Mouse (Mus musculus) thymus, adult 2 months (tissue): ENCODE data around the gene Trp73.

Experiments used
- CTCF ChIP-seq: fragments of 200-500 bp; IDR thresholded peaks from 2 replicates; pipeline ENCODE4 v1.5.1; 2012; ENCODE audit warnings: mild to moderate bottlenecking, control low read depth, low read length, moderate library complexity, borderline replicate concordance; ENCODE audit not compliant: control insufficient read depth, poor library complexity, insufficient read depth; ENCODE audit errors: extremely low read depth
- POLR2A ChIP-seq: fragments of 200-500 bp; IDR thresholded peaks from 2 replicates; pipeline ENCODE4 v1.6.1; 2012; ENCODE audit warnings: mild to moderate bottlenecking, low read length, control low read depth, moderate library complexity; ENCODE audit not compliant: control insufficient read depth, poor library complexity, insufficient read depth; ENCODE audit errors: extremely low read depth

DNA sequence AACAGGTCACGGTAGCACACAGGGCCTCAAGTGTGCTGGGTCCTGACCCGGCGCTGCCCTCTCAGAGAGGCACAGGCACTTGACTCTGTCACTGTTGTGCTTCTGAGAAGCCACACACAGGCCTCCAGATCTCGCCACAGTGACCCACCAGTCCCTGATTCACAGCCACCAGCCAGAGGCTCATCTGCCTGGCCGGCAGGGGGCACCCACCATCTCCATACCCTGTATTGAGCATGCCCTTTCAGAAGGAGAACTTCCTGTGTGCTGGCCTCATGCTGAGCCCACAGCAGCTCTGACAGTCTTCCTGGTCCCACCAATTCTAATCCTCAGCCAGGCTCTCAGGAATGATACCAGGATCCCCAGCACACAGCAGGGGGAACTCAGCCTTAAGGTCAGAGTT is 50.8 kb downstream of the Trp73 start:
- no peak for TF ChIP-seq CTCF
- no peak for TF ChIP-seq POLR2A
